Mouse (Mus musculus): ENCODE data around the gene Pdzd2. TPM values are rescaled to one million over a fixed set of nuclear protein-coding genes. Genes with fewer than 3 reads are reported as not detected.

Pdzd2 gene
- polyA plus RNA-seq, 1 experiment: 20.0 TPM

DNA sequence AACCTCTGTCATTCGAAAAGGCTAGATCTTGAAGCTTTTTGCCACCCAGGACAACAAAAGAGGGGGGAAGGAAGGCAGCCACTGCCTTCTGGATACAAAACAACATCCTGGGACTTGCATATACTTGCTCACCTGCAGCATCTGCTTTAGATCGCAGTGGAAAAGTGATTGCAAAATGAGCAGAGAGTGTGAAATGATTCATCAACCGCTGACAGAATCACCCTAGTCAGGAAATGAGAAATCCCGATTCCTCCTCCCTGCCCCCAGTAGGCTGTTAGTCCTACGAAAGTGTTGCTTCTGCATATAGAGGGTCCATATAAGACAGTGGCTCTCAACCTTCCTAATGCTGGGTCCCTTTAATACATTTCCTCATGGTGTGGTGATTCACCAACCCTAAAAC is 258.5 kb downstream of the Pdzd2 start:
- no peak for DNase-seq (ENCODE audit: low spot score)

DNA sequence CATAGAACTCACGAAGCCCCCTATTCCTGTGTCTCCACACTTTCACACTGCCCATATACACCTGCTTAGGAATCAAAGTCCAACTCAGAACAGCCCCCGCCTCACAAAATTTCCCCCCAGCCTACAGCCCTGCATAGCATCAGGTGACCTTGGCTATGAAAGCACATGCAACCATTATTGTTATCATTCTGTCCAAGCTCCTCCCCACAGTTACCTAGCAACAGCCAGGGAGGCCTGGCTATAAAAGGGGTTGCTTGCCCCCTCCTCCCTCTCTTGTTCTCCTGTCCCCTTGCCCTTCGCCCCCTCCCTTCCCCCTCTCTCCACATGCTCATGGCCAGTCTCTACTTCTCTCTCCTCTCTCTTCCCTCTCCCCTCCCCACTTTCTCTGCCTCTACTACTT is 259.4 kb downstream of the Pdzd2 start:
- no peak for DNase-seq (ENCODE audit: low spot score)

DNA sequence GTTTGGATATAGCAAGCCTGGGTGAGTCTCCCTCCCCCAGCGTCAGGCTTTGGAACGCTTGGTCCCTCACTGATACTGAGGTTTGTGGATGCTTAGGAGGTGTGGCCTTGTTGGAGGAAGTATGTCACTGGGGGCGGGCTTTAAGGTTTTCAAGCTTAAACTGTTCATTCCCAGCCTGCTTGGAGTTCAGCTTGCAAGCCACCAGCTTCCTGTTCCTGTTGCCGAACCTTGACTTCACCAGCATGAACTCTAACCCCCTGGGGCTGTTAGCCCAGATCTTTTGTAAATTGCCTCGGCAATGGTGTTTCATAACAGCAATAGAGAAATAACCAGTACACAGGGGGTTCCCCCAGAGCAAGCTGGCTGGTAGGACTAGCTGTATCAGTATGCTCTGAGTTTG is 260.4 kb downstream of the Pdzd2 start:
- DNase-seq (ENCODE audit: low spot score): no peak

DNA sequence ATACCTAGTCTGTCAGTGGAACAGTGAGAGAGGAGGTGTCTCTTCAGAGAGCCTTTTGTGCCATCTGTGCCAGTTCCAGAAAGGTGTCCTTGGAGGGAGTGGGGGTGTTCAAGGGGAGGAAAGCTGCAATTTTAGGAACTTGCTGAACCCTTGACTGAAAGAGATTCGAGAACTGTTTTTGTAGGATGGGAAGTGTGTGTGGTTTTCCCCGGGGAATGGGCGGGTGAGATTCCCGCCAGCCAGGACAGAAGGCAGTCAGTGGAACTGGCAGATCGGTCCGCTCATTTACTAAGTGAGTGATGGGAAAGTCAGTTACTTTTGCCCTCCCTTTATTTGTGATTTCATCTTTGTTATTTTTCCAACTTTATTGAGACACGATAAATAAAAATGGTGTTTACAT is 266.1 kb downstream of the Pdzd2 start:
- no peak for DNase-seq (ENCODE audit: low spot score)

DNA sequence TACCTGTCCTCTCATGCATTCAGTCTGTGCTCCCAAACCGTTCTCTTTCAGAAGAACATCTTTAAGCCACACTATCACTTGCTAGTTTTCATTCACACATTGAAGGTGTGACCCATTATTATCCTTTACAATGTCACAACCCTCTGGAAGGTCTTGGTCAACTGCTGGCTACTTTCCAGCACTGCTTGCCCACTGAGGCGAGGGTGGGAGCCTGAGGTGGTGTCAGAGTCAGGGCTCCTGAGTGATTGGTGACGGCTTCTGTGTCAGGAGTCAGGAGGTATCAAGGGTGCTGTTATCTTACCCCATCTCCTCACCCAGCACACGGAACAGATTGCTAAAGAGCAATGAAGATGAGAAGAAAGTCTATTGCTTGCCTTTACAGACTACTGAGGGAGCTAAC is 267.1 kb downstream of the Pdzd2 start:
- no peak for DNase-seq (ENCODE audit: low spot score)

DNA sequence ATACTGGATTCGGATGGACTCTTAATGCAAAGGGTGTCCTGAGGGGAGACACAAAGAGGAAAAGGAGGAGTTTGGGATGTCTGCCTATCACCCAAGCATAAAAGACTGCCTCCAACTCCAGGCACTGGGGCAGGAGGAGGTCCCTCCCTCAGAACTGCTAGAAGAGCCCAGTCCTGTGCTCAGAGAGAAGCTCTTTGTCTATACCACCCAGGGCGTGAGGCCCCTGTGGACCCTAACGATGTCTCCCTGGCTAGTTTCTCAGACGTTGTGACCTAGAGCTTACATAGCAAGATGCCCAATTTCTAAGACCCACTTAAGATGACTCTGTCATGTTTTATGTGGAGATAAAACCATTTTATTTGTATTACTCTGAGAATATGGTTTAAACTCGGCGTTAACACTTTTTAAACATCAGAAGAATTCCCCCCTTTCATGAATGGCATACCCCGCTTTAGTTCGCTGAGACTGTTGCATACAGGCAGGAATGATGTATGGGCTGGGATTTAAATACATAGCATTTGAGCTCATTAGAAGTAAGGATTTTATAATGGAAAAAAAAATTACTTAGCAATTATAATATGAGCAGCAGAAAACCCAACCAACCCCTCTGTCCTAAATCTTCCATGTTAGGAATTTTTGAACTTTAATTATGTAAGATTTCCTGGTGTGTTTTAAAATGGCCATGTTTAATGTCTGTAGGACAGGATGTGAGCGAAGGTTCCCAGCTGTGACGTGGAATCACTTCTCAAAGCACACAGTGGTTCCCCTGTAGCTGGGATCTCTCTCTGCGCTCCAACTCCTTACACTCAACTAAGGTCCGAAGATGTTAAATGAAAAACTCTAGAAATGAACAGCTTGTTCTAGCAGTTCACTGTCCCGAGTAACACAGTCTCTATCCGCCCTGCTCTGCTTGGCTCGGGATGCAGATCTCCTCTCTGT is 268.6 kb downstream of the Pdzd2 start:
- DNase-seq (ENCODE audit: low spot score): no peak

DNA sequence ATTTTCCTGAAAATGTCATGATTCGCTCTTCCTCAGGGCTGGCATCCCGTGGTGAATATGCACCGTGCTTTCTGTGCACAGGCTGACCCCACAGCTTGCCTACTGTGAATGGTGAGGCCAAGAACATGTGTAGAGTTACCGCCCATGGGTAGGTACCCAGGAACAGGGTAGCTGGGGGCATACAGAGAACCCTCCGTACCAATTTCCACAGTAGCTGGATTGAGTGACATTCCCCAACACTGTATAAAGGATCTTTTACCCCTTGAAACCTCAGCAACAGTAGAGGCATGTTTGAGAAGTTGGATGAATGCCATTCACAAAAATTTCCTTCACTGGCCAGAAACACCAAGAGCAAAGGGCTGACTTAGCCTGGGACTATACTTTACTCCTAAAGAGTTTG is 271.1 kb downstream of the Pdzd2 start:
- DNase-seq (ENCODE audit: low spot score): no peak

DNA sequence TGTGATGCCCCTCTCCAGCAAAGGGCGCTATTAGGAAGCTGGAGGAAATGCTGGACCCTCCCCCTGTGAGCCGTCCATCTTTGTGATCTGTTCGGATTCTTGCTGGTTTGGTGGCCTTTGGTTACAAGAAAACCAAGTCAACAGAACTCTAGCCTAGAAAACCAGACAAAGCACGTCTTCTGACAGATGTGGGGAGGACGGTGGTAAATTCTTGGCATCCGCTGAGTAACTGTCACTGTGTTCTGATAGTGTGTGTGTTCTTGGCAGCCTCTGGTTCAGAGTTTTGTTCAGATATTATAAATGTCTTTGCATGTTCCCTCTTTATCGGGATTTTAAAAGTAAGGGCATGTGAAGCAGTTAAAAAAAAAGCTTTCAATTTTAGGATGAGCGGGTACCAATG is 274.0 kb downstream of the Pdzd2 start:
- no peak for DNase-seq (ENCODE audit: low spot score)

DNA sequence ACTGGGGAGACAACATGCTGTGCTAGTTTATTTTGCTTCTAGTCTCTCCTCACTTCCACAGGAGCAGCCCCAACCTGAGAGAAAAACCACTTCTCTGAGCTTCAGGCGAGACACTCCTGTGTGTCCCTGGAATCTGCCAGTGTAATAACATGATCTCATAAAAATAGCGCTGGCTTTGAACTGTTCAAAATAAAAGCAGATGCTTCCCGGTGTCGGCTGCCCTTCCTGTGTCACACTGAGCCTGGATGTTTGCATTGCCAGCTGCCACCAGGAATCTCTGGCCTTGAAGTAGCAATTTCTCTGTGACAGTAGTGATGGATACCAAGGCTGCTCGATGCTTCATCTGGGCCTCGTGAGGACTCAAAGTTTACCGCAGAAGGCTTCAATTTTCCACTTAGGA is 282.9 kb downstream of the Pdzd2 start:
- DNase-seq (ENCODE audit: low spot score): no peak

DNA sequence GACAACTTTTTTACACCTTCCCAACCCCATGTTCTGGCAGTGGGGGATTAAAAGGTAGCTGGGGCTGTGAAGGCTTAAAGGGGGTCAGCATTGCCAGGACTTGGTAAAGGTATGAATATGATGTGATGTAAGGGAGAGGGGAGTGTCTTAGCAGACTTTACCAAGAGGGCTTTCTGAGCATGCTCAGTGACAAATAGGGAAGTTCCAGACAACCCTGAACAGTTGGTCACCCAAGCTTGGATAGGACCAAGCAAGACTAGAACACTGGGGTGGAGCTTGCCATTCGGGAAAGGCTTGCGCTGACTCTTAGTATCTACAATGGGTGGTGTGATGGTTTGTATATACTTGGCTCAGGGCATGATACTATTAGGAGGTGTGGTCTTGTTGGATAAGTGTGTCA is 286.4 kb downstream of the Pdzd2 start:
- no peak for DNase-seq (ENCODE audit: low spot score)

DNA sequence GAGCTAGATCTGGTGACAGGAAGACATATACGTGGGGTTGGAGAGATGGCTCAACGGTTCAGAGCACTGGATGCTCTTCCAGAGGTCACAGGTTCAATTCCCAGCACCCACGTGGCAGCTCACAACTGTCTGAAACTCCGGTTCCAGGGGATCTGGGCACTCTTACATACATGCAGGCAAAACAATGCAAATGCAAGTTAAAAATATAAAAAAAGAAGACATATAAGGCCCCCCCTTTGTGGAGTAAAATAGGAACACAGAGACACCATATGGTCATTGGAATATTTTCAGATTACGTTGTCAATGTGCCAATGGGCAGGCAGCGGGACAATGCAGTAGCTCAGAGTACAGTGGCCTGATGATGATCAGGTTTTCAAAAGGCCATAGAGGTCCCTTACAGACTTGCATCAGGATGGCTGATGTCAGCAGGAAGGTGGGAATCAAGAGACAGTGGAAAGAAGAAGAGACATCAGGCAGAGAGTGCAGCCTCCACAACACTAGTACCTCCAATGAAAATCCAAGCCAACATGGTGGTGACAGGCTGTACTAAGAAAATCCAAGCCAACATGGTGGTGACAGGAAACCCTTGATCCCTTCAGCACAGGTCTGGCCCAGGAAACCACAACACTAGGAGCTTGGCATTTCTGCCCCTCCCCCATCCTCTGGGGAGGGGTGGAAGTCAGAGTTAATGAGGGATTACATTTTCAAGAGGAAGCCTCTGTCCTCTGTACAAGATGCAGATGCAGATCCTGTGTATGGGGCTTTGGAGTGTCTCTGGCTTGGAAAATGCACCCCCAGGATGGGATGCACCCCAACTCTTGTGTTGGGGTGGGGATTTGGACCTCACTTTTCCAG is 287.4 kb downstream of the Pdzd2 start:
- DNase-seq (ENCODE audit: low spot score): no peak

DNA sequence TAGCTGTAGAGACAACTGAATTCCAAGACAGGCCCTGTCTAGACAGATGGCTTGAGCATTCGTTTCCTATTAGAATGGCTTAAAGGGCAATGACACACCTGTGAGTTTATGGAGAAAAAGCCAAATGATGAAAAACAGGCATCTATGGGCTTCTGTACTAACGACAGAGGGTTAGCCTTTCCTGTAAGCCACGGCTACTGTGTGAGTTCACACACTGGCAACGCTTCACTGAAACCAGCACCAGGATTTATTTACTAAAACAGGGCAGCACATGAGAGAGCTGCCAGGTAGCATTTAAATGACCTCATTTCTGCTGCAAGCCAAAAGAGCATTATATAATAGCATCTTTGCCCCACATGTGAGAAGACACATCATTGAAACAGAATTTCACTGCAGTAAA is 288.3 kb downstream of the Pdzd2 start:
- no peak for DNase-seq (ENCODE audit: low spot score)

DNA sequence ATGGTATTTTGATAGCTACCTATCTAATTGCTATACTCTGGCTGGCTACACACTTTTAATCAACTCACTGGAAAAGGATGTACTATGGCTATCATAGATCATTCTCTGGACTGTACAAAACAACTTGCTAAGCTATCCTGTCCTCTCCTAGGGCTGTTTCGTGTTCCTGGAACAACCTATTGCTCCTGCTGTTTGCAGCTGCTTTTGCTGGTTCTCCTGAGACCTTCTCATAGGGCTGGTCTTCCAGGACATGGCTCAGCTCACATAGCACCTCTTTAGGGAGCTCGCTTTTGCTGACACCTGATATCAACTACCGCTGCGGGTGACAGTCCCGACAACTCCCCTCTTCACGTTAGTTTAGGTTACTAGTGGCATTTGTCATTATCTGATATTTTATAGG is 288.9 kb downstream of the Pdzd2 start:
- DNase-seq (ENCODE audit: low spot score): no peak

DNA sequence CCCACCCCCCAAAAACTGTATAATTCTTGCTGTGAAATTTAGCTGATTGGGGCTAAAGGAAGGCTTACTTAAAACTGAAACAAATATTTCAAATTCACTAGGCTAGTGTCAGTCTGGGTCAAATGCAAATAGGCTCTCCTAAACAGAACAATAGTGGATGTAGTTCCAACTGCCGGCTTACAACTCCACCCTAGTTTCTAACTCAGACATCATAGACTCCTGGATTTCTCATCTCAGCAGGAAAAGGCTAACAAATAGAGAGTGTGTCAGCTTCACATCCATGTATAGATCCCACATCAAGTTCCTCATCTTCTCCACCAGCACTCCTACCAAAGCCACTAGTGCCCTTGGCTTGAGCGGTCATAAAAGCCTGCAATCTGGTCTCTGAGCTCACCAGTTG is 290.4 kb downstream of the Pdzd2 start:
- DNase-seq (ENCODE audit: low spot score): no peak

DNA sequence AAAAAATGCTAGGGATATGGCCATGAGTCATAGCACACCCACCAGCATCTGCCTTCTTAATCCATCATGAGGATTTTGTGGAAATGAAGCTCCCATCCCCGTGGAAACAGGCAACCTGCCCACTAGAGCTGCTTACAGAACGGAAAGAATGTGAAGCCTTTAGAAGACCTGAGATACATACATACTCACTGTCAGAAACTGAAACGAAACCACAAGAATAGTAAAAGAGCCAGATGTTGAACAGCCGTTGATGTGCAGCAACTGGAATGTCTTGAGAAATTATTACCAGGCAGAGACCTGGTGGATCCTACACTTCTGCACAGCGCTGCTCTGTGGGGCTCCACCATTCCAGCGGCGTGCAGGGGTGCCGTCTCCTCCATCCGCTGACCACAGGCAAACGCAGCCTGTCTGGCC is 292.7 kb downstream of the Pdzd2 start:
- no peak for DNase-seq (ENCODE audit: low spot score)

DNA sequence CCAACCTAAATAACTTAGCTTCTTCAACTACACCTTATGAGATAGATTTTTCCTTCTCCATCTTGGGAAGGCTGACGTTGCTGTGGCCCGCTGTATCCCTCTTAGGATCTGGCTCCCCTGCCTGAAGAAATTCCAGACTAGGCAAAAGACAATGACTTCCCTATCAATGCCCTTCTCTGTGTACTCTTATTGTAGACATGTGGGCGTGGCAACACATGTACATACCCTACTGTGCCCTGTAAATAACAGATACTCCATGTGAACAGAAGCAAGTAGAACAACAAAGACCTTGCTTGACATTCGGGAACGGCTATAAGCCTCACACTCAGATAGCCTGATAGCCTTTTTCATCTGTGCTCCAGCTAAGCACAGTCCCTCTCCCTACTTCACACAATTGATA is 295.2 kb downstream of the Pdzd2 start:
- DNase-seq (ENCODE audit: low spot score): no peak

DNA sequence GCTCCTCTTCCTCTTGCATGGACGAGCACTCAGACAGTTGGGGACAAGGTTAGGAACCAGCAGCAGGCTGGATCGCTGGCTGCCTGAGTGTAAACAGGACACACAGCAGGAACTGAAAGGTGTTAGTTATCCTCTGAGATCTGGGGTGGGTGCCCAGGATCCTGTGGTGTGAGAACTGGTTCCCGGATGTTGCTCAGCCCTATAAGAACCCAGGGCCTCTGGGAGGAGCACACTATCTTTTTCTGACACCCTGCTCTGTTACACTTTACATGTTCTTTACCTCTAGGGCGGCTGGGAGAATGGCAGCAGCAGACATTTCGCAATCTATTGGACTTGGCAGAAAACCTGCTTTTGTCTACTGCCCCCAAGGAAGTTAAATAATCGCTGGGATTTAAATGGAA is 300.4 kb downstream of the Pdzd2 start:
- no peak for DNase-seq (ENCODE audit: low spot score)

DNA sequence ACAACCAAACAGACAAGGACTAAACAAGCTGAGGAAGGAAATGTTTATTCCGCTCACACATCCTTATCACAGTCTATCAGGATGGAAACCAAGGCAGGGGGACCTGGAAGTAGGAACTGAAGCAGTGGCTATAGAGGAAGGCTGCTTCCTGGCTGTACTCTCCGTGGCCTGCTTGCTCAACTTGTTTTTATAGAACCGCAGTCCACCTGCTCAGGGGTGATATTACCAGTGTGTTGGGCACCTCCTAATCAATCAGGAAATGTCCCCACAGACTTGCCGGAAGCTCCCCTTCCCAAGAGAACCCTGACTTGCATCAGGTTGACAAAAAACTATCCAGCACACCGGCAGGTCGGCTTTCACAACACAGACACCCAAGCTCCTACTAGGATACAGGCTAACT is 301.0 kb downstream of the Pdzd2 start:
- DNase-seq (ENCODE audit: low spot score): no peak

DNA sequence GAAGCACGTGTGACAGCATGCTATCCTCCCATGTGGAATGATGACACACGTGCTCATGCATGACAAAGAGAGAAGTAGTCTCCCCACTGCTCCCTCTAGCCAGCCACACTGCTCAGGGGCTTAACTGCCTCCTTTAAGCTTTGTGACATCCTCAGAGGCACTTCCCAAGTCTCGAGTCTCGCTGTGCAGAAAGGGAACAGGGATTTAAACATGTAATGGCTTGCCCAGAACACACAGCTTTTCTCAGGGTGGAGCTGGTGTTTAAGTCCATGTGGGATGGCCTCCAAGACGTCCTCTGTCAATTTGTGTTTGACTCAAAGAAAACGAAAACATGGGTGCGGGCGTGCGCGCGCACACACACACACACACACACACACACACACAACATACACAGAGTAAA is 301.6 kb downstream of the Pdzd2 start:
- no peak for DNase-seq (ENCODE audit: low spot score)

DNA sequence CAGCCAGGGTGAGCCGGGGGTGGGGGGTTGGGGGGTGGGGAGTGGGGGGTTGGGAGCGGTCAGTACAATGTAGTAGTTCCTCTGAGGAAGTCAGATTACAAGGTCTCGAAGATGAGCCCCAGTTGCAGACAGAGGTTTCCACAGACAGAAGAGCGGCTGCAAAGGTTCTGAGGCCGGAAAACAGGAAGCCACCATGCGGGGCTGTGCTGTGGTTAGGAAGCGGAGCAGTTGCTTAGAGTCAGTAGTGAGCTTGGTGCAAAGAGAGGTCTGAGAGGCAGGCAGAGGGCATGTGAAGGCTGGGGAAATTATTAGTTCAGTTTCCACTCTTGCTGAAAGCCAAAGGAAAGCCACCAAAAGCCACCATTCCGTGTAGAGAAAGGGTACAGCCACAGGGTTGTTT is 303.8 kb downstream of the Pdzd2 start:
- DNase-seq (ENCODE audit: low spot score): no peak

DNA sequence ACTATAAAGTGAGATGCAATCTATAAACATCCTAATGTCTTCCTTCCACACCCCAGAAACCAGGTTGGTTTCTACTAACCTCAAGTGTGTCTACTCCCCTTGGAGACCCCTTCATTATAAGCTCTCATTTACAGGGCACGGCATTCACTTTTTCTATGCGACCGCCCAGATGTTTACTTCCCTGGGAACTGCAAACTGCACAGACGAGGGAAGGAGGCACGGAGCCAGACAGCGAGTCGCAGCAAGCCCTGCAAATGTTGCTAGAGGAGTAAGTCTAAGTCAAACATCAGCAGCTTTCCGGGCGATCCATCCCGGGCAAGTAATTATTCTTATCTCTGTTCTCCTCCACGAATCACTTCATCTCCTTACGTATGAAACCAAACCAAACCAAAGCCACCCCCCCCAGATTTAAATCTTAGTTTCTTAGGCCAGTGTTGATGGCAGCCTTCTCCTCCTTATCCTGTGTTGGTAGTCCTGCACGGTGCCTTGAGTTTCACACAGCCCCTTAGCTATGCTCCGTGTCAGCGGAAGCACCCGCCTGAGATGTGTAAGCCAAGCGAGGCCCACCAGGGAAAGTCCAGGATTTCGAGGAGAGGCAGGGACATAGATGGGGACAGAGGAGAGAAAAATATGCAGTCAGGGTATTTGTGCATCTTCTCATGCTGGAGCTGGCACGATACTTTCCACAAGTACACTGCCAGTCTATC is 305.7 kb downstream of the Pdzd2 start:
- DNase-seq (ENCODE audit: low spot score): no peak

DNA sequence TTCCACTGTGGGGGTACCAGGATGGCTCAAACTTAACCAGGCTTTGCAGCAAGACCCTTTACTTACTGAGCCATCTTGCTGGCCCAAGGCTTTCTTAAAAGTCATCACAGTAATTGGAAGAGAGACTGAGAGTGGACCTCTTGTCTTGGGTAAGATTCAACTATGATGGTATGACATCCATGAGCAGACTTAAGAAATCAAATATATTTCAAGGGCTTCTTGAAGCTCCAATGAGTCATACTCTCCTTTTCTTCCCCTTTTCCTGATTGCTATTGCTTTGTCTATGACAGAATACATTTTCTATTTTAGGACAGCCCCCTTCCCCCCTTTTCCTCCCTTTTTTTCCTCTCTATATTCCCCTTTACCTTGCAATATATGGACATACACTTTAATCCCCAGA is 306.8 kb downstream of the Pdzd2 start:
- no peak for DNase-seq (ENCODE audit: low spot score)
